Mouse (Mus musculus): ENCODE results near the gene Gm3591. TPM values are rescaled to one million over a fixed set of nuclear protein-coding genes. Genes with fewer than 3 reads are reported as not detected.

Gm3591 gene
- 4.2 and 7.7 TPM in 2 replicates for polyA plus RNA-seq (2015; fragmentation: Nextera tagmentation; extraction: Ambion mirVana)

DNA sequence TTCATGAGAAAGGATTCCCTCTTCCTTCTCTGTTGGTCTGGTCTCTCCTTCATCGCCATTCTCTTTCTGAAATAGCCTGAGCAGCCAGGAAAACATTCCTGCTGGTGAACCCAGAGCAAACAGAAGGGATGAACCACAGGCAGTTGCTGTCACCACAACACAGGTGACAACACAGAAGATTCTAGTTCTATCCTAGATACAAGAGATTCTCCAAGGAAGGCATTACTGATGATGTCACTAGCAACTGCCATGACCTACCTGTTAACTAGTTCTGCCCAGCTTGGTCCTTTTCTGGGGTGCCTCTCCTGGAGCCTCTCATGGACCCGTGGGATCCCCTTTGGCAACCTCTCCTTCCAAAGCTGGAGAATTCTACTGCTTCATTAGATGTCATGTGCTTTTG lies at the start of gene Gm3591:
Gene Gm3591 (minus strand): TSS at position 101 of the 400 bp plus-strand sequence.

DNA sequence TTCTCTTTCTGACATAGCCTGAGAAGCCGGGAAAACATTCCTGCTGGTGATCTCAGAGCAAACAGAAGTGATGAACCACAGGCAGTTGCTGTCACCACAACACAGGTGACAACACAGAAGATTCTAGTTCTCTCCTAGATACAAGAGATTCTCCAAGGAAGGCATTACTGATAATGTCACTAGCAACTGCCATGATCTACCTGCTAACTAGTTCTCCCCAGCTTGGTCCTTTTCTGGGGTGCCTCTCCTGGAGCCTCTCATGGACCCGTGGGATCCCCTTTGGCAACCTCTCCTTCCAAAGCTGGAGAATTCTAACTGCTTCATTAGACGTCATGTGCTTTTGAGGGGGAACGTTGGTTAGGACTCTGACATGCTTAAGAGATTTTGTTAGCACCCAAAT lies 32.2 kb upstream of the Gm3591 start, which contains the start of gene Gm3594:
Gene Gm3594 (minus strand): TSS at position 101 of the 400 bp plus-strand sequence.

DNA sequence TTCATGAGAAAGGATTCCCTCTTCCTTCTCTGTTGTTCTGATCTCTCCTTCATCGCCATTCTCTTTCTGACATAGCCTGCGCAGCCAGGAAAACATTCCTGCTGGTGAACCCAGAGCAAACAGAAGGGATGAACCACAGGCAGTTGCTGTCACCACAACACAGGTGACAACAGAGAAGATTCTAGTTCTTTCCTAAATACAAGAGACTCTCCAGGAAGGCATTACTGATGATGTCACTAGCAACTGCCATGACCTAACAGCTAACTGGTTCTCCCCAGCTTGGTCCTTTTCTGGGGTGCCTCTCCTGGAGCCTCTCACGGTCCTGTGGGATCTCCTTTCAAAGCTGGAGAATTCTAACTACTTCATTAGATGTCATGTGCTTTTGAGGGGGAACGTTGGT lies 22.1 kb downstream of the Gm3591 start, which contains the start of gene Gm16440:
Gene Gm16440 (minus strand): TSS at position 101 of the 400 bp plus-strand sequence.

Other genes starting within 250 kb of the Gm3591 start
- not detected in 2 replicates for gene Gm21560, start 193.2 kb downstream of the Gm3591 start, polyA plus RNA-seq (2015; fragmentation: Nextera tagmentation; extraction: Ambion mirVana)
- 7.1 and 8.2 TPM in 2 replicates for gene Gm3411, start 125.2 kb downstream of the Gm3591 start, polyA plus RNA-seq (2015; fragmentation: Nextera tagmentation; extraction: Ambion mirVana)
- gene Gm21103, start 107.6 kb downstream of the Gm3591 start, polyA plus RNA-seq (2015; fragmentation: Nextera tagmentation; extraction: Ambion mirVana) = not detected in 2 replicates
- not detected in 2 replicates for gene Gm3618, start 68.8 kb downstream of the Gm3591 start, polyA plus RNA-seq (2015; fragmentation: Nextera tagmentation; extraction: Ambion mirVana)
- not detected in 2 replicates for gene Gm16440, start 22.2 kb downstream of the Gm3591 start, polyA plus RNA-seq (2015; fragmentation: Nextera tagmentation; extraction: Ambion mirVana)
- not detected in 2 replicates for gene Gm3594, start 32.1 kb upstream of the Gm3591 start, polyA plus RNA-seq (2015; fragmentation: Nextera tagmentation; extraction: Ambion mirVana)
- not detected in 2 replicates for gene Gm8356, start 124.8 kb upstream of the Gm3591 start, polyA plus RNA-seq (2015; fragmentation: Nextera tagmentation; extraction: Ambion mirVana)
- 0.66 and 1.4 TPM in 2 replicates for gene Gm3629, start 178.1 kb upstream of the Gm3591 start, polyA plus RNA-seq (2015; fragmentation: Nextera tagmentation; extraction: Ambion mirVana)
- gene Gm3460, start 209.9 kb upstream of the Gm3591 start, polyA plus RNA-seq (2015; fragmentation: Nextera tagmentation; extraction: Ambion mirVana) = 0.44 TPM in 1 of 2 replicates, not detected in the other

Measured in neural tube, postnatal 0 days (tissue).